Mouse (Mus musculus): ENCODE measurements at regions not wholly inside any gene's neighbourhood (a gene's known extent, or its start where the extent isn't known, plus 50 kb on each side); places are given as distances from the start of the nearest gene placed in this dataset.

DNA sequence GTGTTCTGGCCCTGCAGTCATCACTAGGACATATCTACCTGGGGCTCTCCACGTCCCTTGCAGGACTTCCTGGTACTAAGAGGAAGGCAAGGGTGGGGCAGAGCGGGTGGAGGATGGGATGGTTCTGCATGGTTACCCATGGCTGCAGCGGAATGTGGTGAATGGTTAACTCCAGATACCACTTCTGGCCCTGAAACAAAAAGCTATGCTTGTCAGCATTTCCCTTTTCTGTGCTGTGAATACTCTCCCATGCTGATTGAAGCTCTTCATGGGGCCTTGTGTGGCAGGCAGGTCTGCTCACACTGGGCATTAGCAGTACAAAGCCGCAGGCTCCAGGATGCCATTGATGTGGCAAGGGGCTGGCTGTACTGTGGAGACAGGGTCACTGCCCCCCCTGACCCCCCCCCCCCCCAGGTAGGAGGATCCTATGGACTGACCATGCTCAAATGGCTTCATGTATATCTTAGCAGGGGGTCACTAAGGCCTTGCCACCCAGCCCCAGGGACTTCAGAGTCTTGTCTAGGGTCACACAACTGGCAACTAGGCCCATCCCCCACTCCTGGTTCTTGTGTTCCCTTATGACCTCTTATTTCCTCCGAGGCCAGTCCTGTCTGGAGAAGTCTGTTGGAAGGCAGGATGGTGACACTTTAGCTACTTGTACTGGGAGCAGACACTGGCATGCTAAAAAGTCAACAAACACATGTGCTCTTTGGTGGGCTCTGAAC is 120.0 kb upstream of the Id2 start:
- no peak for DNase-seq (ENCODE audit: extremely low spot score in 1 of 2, low spot score in 1 of 2)

DNA sequence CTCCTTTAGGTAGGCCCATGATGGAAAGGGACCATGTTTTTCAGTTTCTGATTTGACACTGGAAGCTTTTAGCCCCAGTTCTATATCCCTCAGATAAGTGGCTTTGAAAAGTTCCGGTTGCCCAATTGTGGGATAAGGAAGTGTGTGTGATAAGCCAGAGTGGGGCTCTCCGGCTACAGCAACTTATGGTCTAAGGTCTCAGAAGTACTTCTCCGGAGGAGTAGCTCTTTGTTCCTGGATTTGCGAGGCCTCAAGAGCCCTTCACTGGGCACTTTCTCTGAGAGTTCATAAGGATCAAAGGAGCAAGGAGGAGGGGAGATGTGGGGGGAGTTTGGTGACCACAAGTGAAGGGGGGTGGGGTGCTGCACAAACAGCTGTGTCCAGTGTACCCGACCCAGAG is 118.3 kb upstream of the Id2 start:
- no peak for DNase-seq (ENCODE audit: extremely low spot score in 1 of 2, low spot score in 1 of 2)

DNA sequence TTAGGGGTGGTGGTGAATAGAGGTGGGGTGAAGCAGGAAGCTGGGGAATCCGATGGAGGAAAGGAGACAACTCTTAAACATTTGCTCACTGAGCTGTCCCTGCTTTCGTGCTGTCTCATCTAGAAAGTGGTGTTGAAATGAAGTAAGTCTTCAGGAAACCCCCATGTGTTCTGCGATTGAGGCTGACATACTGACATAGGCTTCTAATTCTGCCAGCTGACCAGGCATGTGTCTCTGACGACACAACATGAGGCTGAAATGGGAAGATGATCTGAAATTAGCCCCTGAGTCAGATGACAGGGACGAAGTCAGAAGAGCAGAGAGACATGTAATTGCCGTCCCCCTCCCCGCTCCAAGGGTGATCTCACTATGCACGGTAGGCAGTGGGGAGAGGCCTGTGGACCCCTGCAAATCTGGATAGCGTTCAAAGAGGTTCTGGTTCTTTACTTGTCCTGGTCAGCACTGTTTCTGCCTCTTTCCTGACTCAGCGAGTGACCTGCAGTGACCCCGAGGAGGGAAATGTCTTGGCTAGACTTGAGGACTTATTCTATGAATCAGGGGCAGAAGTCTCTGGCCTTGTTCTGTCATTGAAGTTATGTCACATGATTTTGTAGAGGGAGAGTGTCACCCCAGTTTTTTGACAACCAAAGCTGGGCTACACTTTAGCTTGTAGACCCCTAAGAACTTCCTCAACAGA is 117.0 kb upstream of the Id2 start:
- no peak for DNase-seq (ENCODE audit: extremely low spot score in 1 of 2, low spot score in 1 of 2)

DNA sequence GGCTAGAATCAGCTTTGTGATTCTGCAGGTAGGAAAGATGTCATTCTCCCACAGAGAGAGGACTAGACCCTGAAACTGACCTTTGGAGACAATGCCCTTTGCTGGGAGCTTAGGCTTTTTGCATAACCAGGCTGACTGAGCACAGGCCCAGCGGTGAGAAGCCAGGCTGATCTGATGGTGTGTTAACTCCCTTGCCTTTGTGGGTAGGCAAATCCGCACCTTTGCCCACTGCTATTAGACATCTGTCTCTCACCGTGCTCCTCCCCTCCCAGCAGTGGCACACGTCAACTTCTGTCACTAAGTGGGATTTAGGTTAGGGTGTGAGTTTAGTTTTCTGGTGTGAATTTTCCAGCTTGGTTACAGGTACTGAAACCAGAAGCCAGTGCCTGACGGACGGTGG is 114.4 kb upstream of the Id2 start:
- DNase-seq (ENCODE audit: extremely low spot score in 1 of 2, low spot score in 1 of 2): no peak

DNA sequence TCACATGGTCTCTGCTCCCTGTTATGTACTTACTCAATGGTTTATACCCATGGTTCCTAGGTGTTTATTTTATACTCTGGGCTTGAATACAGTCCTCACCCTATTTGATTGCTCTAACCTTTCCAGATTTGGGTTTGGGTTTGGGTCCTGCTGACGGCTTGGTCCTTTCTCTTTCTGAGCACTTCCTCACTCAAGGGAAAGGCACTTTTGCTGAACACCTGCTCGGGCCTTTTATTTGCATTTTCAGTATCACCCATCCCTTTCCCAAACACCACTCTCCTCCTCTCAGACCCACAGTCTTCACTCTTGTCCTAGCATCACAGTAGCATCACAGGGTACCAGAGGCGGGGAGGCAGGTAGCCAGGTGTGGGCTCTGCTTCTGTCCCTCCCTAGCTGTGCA is 113.7 kb upstream of the Id2 start:
- DNase-seq (ENCODE audit: extremely low spot score in 1 of 2, low spot score in 1 of 2): no peak

DNA sequence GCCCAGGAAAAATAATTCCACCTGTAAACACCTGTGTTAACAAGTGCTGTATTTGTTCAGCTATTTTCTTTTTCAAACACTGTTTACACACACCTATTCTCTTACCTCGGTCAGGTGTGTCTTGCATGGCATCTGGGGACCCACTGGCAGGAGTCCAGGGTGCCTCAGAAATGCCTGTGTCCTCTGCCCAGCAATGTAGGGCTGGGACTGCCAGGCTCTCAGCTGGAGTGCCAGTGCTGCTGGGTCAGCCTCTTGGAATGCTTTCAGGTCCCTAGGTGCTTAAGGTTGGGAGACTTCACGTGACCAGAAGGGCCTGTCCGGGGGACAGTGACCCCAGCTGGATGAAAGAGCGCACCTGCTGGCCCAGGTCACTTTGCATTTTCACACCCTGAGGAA is 112.4 kb upstream of the Id2 start:
- DNase-seq (ENCODE audit: extremely low spot score in 1 of 2, low spot score in 1 of 2): no peak

DNA sequence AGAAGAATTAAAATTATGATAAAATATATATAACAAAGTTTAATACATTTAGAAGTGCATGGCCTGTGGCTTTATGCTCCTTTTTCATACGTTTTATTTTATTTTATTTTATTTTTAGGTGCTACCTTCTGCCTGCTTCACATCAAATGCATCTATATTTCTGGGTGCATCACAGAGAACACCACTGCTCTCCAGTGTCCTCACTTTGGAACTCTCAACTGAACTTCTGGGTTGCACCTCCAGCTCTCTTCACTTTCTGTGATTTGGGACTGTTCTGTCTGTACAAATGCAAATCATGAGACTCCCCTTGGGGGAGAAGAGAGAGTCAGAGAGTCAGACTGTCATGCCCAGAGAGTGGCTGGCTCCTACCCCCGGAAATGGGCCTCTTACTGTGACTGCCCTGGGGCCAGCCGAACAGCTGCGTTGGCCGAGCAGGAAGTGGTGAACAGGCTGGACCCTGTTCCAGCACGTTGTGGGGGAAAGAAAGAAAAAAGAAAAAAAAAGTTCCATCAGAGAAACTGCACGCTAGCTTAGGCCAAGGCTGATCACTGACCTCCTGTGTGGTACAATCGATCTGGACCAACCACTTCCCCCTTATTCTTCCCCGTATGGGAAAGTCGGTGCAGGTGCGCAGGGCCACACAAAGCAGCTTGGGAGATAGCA is 111.9 kb upstream of the Id2 start:
- DNase-seq (ENCODE audit: extremely low spot score in 1 of 2, low spot score in 1 of 2): no peak

DNA sequence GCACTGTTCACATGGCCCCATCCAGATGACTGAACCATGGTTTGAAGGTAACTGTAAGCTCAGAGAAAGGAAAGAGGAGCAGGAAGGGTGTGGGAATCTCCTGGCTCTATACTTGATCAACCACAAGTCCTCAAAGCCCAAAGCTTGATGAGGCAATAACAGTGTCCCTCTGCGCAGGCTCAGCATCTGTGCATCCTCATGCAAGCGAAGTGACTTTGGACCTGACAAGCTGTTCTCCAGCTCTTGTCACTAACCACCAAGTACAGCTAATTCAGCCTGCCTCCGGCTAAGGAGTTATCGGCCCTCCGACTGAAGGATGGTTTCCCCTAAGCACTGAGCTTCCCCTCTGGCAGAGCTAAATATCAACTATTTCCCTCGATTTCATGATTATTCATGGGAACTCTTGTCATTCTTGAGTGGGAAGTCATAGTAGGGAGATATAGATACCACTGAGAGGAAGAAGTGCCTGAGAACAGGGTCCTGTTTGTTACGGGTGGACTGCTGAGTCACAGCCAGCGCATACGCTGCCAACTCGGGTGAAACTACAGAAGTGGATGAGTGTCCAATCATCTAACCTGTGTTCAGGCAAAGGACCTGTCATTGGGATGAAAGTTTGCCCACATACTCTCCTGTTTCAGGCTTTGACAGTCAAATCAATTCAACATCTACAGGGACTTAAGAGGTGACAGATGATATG is 106.6 kb upstream of the Id2 start:
- no peak for DNase-seq (ENCODE audit: extremely low spot score in 1 of 2, low spot score in 1 of 2)

DNA sequence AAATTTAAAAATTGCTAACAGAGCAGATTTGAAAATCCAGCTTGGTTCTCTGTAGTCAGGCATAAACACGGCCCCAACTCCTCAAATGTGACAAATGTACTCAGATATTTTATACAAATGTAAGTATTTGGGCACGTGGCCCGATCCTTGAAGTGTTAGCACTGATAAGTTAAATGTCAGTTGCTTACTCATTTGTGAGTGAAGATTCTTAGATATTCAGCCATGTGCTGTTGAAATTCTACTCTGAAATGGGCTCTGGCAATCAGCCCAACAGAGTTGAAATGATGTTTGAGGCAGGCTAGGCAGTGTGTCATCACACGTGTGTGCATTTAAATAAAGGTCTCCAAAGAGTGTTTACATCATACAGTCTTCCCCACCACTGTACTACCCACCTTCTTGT is 103.2 kb upstream of the Id2 start:
- no peak for DNase-seq (ENCODE audit: extremely low spot score in 1 of 2, low spot score in 1 of 2)

DNA sequence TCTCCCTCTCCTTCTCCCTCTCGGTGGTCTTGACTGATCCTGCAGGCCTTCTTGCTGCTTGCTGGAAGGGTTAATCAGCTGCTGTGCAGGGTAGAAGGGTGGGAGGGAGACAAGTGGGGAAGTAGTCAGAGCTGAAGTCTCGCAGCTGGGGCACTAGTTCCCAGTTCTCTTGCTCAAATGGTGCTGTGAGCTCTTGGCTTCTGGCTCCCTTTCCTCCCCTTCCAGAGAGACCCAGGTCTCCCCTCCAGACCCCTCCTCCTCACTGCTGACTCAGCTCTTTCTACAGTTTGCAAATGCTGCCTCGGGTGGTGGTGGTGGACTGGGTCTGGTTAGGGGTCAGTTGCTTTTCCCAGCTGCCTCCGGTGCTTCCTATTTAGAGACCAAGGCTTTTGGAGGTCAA is 100.8 kb upstream of the Id2 start:
- DNase-seq (ENCODE audit: extremely low spot score in 1 of 2, low spot score in 1 of 2): no peak

DNA sequence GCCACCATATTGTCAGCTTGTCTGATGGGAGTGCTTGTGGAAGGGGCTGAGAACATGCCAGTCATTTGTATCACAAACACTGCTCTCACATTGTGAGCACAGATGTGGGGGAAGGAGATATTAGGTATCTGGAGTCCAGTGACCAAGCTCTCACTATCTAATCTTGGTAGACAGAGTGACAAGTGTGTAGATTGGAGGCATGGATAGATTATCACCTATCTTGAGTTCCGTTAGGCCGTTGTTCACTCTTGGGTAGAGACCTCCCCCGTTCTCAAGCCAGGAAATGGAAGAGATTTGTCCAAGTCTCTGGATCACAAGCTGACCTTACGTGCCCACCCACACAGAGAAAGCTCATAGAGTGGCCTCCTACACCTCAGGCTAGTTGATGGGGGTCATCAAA is 99.1 kb upstream of the Id2 start:
- DNase-seq (ENCODE audit: extremely low spot score in 1 of 2, low spot score in 1 of 2): no peak

DNA sequence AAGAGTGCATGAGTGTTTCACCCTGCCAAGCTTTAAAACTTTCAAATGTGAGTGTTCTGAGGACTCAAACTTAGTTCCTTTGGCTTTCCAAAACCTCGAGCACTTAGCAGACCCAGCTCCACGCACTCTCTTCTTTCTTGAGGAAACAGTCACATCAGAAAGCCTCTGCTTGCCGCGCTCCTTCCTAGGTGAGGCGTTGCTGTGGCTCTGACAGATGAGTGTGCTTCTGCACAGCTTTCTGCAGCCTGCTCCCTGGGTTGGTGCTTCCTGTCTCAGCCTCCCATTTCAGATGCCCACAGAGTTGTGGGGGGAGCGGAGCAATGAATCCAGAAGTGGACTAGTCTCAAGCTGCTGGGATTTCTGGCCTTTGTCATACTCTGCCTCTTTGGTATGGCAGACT is 95.3 kb upstream of the Id2 start:
- no peak for DNase-seq (ENCODE audit: extremely low spot score in 1 of 2, low spot score in 1 of 2)

DNA sequence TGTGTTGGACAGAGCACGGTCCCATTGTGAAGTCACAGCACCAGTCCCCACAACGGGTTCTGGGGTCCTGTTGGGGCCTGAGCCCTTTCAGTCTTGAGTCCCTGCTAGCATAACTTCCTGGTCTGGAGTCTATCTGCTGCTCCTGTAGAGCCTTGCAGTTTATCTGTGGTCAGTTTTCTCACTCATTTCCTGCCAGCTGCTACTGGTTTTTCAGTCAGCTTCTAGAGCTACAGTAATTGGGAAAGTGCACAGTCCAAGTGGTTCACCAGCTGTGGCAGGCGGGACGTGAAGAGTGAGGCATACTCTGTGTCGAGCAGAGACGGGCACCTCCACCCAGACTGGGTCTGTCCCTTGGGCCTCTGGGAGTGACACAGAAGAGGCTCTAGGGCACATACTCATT is 93.4 kb upstream of the Id2 start:
- DNase-seq (ENCODE audit: extremely low spot score in 1 of 2, low spot score in 1 of 2): no peak

DNA sequence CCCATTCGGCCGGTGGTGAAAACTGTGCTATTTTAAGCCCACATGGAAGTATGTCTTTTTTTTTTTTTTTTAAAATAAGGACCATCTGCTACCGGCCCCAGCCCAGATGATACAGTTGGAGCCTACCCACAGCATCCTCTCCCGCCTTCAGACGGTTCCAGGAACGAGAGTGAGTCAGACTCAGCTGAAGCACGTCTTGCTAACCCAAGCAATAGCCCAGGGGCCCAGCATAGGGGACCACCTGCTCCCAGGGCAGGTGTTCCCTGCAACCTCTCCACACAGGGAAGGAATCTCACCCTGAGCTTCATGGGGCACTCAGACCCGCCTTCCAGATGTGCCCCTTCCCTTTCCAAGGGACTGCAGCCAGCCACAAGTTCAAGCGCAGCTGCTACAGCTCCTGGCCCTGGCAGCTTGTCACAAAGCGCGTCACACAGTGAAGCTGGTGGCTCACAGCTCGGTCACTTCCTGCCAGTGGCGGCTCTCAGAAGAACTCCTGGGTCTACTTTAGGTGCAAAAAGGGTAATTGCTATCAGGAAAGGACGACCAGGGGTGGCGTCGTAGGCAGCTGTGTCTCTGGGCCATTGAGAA is 92.3 kb upstream of the Id2 start:
- DNase-seq (ENCODE audit: extremely low spot score in 1 of 2, low spot score in 1 of 2): peak; percentile 50 to 73

DNA sequence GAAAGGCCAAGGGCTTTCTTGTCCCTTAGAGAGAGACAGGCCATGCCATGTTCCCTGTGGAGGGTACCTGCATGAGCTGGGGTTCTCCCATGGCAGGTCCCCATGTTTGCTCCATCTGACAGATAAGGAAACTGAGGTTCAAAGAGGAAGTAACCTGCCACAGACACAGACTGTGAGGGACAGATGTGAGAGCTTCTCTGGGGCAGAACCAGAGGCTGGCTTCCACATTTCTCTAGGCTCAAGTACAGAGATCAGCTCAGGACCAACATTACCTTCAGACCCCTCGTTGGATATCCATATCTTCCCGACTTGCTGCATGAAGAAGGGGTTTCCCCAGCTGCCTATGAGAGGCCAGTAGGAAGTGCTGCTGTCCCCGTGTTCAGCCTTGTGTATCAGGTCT is 91.6 kb upstream of the Id2 start:
- no peak for DNase-seq (ENCODE audit: extremely low spot score in 1 of 2, low spot score in 1 of 2)

DNA sequence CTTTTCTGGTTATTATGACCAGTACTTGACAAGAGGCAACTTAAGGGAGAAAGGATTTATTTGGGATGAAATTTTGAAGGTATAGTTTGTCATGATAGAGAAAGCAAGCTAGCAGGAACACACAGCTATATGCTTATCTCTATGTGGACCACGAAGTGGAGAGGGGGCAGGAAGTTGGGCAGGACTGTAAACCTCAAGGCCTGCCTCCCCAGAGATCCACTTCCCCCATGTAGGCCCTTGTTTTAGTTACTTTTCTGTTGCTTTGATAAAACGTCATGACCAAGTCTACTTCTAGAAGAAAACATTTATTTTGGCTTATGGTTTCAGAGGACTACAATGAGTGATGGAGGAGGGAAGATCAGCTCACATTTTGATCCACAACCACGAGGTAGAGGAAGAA is 90.3 kb upstream of the Id2 start:
- no peak for DNase-seq (ENCODE audit: extremely low spot score in 1 of 2, low spot score in 1 of 2)

DNA sequence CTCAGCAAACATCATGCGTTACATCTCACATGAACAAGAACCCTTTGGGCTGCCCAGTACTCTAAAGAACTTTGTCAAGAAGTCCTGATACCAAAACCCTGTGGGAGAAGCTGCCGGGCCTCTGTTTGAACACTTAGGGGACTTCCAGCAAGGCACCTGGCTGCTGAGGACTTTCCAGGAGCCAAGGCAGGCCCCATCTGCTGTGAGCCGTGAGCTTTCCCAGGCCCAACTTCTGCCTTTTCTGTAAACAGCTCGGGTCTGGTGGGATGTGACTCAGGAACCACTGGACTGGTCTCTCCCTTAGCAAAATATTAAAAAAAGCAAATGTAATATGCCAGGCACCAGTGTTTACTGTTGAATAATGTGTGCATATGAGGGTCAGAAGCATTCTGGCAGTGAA is 85.7 kb upstream of the Id2 start:
- no peak for DNase-seq (ENCODE audit: extremely low spot score in 1 of 2, low spot score in 1 of 2)

DNA sequence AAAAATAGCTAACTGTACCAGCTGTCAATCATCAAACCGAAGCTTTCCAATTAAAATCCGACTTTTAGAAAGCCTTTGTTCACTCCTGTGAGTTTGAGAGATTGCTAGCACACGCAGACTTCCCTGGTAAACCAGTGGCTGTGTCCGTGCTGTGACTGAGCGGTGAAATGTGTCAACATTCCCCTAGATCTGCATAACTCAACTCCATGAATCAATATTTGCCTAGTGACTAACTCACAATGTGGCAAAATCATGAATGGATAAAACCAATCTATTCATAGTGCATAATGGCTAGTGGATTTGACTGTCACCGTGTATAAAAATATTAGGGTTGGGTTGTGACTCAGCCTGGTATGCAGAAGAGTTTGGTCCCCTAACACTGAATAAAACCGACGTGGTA is 84.4 kb upstream of the Id2 start:
- no peak for DNase-seq (ENCODE audit: extremely low spot score in 1 of 2, low spot score in 1 of 2)

DNA sequence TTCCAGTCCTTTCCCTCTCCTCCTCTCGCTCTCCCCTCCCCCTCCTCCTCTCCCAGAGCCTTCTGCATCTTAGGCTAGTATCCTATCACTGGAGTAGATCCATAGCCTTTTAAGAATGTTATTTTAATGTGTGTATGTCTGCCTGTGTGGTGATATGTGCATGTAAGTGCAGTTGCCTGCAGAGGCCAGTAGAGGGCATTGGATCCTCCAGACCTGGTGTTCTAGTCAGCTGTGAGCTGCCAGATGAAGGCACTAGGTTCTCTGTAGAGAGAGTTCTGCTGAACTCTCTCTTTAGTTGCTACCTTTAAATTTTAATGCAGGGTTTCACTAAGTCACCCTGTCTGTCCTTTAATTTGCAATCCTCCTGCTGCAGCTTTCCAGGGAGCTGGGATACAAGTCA is 83.9 kb upstream of the Id2 start:
- no peak for DNase-seq (ENCODE audit: extremely low spot score in 1 of 2, low spot score in 1 of 2)

DNA sequence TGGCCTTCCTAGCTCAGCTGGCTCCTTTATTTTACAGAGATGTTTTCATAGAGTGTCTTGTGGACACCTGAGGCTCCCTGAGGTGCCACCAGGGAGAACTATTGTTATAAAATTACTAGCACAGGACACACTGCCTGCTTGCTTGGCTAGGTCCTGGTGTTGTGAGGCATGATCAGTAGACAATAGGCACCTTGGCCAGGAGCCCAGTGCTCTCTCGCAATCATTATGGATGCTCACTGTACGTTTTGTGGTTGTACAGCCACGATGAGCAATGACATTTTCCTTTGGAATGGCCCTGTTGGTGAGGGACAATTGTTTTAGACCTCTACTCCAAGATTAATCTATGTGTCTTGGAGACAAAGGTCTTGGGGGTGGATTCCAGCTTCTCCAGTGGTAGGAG is 83.3 kb upstream of the Id2 start:
- no peak for DNase-seq (ENCODE audit: extremely low spot score in 1 of 2, low spot score in 1 of 2)

DNA sequence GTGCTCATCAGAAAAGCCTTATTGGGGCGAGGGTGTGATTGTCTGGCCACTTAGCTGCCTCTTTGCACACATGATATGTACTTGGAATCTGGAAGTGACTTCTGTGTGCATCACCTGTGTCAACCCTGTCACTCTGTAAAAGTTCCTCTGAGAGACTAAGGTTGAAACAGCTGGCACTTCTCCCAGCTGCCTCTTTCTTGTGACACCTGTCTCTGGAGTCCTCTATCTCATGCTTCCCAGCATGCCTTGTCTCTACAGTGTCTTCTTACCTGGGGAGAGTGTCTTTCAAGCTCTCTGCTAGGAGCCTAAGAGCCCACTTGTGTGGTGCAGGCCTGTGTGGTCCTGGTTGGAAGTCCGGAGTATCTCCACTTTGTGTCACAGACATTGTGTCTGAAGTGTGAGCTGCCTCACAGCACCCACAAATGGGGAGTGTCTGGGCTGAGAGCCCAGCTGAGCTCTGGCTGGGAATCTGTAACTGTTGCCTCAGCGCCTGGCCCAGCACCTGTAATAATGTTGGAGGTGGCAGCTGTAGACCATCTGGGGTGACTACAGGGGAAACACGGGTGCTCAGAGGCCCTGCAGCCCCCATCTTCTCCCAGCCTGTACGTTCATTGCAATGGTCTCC is 81.7 kb upstream of the Id2 start:
- DNase-seq (ENCODE audit: extremely low spot score in 1 of 2, low spot score in 1 of 2): peak in 1 of 2 experiments; percentile 36
